Mouse (Mus musculus): ENCODE results near the gene Sox3.

DNA sequence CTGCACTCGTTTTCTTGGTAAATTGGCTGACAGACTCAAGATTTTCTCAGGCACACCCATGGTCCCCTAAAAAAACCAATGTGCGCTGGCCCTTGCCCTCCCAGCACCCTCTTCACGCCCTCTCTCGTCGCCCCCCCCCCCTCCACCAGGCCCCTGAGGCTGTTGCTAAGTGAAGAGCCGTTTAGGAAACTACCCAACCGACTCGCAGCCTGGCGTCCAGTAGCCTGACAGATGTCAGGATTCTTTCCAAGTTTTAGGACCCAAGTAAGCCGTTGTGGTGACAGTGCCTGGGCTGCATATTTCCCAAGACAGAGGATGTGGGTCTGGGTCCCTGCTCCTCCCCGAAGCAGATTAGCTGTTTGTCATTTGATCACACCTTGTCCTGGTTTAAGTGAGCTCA is 2.2 kb upstream of the Sox3 start:
- TF ChIP-seq CTCF (IDR thresholded peaks at IDR 0.05; ENCODE audit: low read depth) (no peak), EP300 (IDR thresholded peaks at IDR 0.05; ENCODE audit: low read depth) (no peak)

All from liver, postnatal 0 days (tissue).